Mouse (Mus musculus) limb, embryonic 11.5 days (tissue): ENCODE results near the gene Unc79. TPM values are rescaled to one million over a fixed set of nuclear protein-coding genes. Genes with fewer than 3 reads are reported as not detected.

Experiments used
- ATAC-seq: fragments of 200-750 bp; cut with Nextera tagmentation; 2 replicates; pipeline ENCODE4 v1.8.0; 2017; ENCODE audit warnings: low read depth; ENCODE audit not compliant: insufficient number of reproducible peaks, low FRiP score, low TSS enrichment
- DNase-seq: peaks from one replicate; pipeline ENCODE4 v3.0.0-alpha.2; 2015; ENCODE audit warnings: low spot score
- H3K27ac ChIP-seq: fragments of 300-500 bp; sonication (generic); replicated peaks from 2 replicates; pipeline ENCODE4 v1.5.1; 2014; ENCODE audit warnings: low read depth, mild to moderate bottlenecking, low read length
- H3K27me3 ChIP-seq: fragments of 300-500 bp; sonication (generic); 2 replicates; pipeline ENCODE4 v1.6.1; 2014; ENCODE audit warnings: mild to moderate bottlenecking, low read length, mixed read lengths; ENCODE audit not compliant: control insufficient read depth, insufficient read depth
- H3K36me3 ChIP-seq: fragments of 300-500 bp; sonication (generic); 2 replicates; pipeline ENCODE4 v1.6.1; 2014; ENCODE audit warnings: mild to moderate bottlenecking, low read length, moderate library complexity, mixed read lengths; ENCODE audit not compliant: control insufficient read depth, insufficient read depth
- H3K4me1 ChIP-seq: fragments of 300-500 bp; sonication (generic); 2 replicates; pipeline ENCODE4 v1.6.1; 2014; ENCODE audit warnings: low read length, mixed read lengths; ENCODE audit not compliant: control insufficient read depth, insufficient read depth
- H3K4me2 ChIP-seq: fragments of 300-500 bp; sonication (generic); 2 replicates; pipeline ENCODE4 v1.6.1; 2014; ENCODE audit warnings: low read depth, mild to moderate bottlenecking, moderate library complexity; ENCODE audit not compliant: severe bottlenecking
- H3K4me3 ChIP-seq: fragments of 300-500 bp; sonication (generic); 2 replicates; pipeline ENCODE4 v1.5.1; 2014; ENCODE audit warnings: low read depth, low read length
- H3K9ac ChIP-seq: fragments of 300-500 bp; sonication (generic); 2 replicates; pipeline ENCODE4 v1.6.1; 2014; ENCODE audit warnings: mild to moderate bottlenecking, low read length
- H3K9me3 ChIP-seq: fragments of 300-500 bp; sonication (generic); 2 replicates; pipeline ENCODE4 v1.6.1; 2016; ENCODE audit warnings: low read length; ENCODE audit not compliant: control insufficient read depth
- WGBS: fragments of 180-500 bp; shearing (Covaris S2); extraction: QIAGEN DNeasy Blood & Tissue Kit; methylation state at CpG from one replicate; pipeline ENCODE4 v1.1.7; 2014; 5-methylcytosine and 5-hydroxymethylcytosine counted together
- polyA plus RNA-seq: library from polyadenylated mRNA; unstranded; fragments of >200 nt; fragmentation: Nextera tagmentation; extraction: Ambion mirVana; gene quantifications from 2 replicates; pipeline ENCODE4 v1.2.1, GENCODE M21; 2014

Gene Unc79
- polyA plus RNA-seq, 1 experiment from 2014 or later = 0.16 TPM

GRCm38 (mm10) chr12:103049865-103050264 lies 101.2 kb downstream of the Unc79 start:
- H3K27ac ChIP-seq = no peak overlapping the region
- no peak for ATAC-seq
- no peak for DNase-seq
- no peaks in the 10 kb centered on the region for H3K9me3 ChIP-seq
- H3K36me3 ChIP-seq = no peaks in the 10 kb centered on the region
- H3K4me2 ChIP-seq = no peak overlapping the region
- no peaks in the 10 kb centered on the region for H3K27me3 ChIP-seq
- no peak overlapping the region for H3K4me3 ChIP-seq
- no peak overlapping the region for H3K9ac ChIP-seq
- 91% methylated on average over 12 of the region's 12 CpGs for WGBS
- no peaks in the 10 kb centered on the region for H3K4me1 ChIP-seq

GRCm38 (mm10) chr12:103059321-103060053 lies 110.8 kb downstream of the Unc79 start:
- Histone ChIP-seq H3K4me2 (no peak overlapping the region), H3K4me1 (no peaks in the 10 kb centered on the region), H3K9me3 (no peaks in the 10 kb centered on the region), H3K27me3 (no peaks in the 10 kb centered on the region), H3K36me3 (no peaks in the 10 kb centered on the region), H3K4me3 (no peak overlapping the region), H3K27ac (no peak overlapping the region), H3K9ac (no peak overlapping the region)
- 74% methylated on average over 21 of the region's 21 CpGs for WGBS
- DNase-seq (no peak), ATAC-seq (no peak)

- H3K9ac ChIP-seq = no peak overlapping the region
- no peak for DNase-seq
- no peak overlapping the region for H3K4me2 ChIP-seq
- H3K36me3 ChIP-seq = no peaks in the 10 kb centered on the region
- no peaks in the 10 kb centered on the region for H3K9me3 ChIP-seq
- no peak for ATAC-seq
- H3K27ac ChIP-seq = no peak overlapping the region
- no peak overlapping the region for H3K4me3 ChIP-seq
- 93% methylated on average over 10 of the region's 10 CpGs for WGBS
- no peaks in the 10 kb centered on the region for H3K27me3 ChIP-seq
- no peaks in the 10 kb centered on the region for H3K4me1 ChIP-seq
These were observed 112.1 kb downstream of the Unc79 start for GRCm38 (mm10) chr12:103060791-103061190.

GRCm38 (mm10) chr12:103062133-103062532 lies 113.5 kb downstream of the Unc79 start:
- 83% methylated on average over 4 of the region's 4 CpGs for WGBS
- Histone ChIP-seq H3K36me3 (no peaks in the 10 kb centered on the region), H3K4me3 (no peak overlapping the region), H3K27ac (no peak overlapping the region), H3K4me2 (no peak overlapping the region), H3K4me1 (no peaks in the 10 kb centered on the region), H3K9ac (no peak overlapping the region), H3K9me3 (no peaks in the 10 kb centered on the region), H3K27me3 (no peaks in the 10 kb centered on the region)
- DNase-seq = no peak
- no peak for ATAC-seq

- H3K27me3 ChIP-seq = no peaks in the 10 kb centered on the region
- ATAC-seq (peak; percentile 51; the same call in 1 of the 2 replicates), DNase-seq (no peak)
- H3K36me3 ChIP-seq = no peaks in the 10 kb centered on the region
- no peak overlapping the region for H3K4me3 ChIP-seq
- H3K4me1 ChIP-seq = no peaks in the 10 kb centered on the region
- no peaks in the 10 kb centered on the region for H3K9me3 ChIP-seq
- no peak overlapping the region for H3K4me2 ChIP-seq
- 11% methylated on average over 3 of the region's 3 CpGs for WGBS
- no peak overlapping the region for H3K9ac ChIP-seq
- H3K27ac ChIP-seq = no peak overlapping the region
These were observed 116.3 kb downstream of the Unc79 start for GRCm38 (mm10) chr12:103064944-103065343.

- Histone ChIP-seq H3K27ac (no peak overlapping the region), H3K4me2 (no peak overlapping the region), H3K36me3 (no peaks in the 10 kb centered on the region), H3K9me3 (no peaks in the 10 kb centered on the region), H3K27me3 (no peaks in the 10 kb centered on the region), H3K4me1 (no peaks in the 10 kb centered on the region), H3K4me3 (no peak overlapping the region), H3K9ac (no peak overlapping the region)
- 93% methylated on average over 5 of the region's 5 CpGs for WGBS
- DNase-seq (no peak), ATAC-seq (no peak)
These were observed 119.5 kb downstream of the Unc79 start for GRCm38 (mm10) chr12:103068161-103068560.

GRCm38 (mm10) chr12:103069565-103069964 lies 120.9 kb downstream of the Unc79 start:
- H3K4me1 ChIP-seq = no peaks in the 10 kb centered on the region
- DNase-seq (no peak), ATAC-seq (no peak)
- H3K9me3 ChIP-seq = no peaks in the 10 kb centered on the region
- H3K27ac ChIP-seq = no peak overlapping the region
- no peak overlapping the region for H3K4me2 ChIP-seq
- no peak overlapping the region for H3K9ac ChIP-seq
- H3K36me3 ChIP-seq = no peaks in the 10 kb centered on the region
- H3K4me3 ChIP-seq = no peak overlapping the region
- 63% methylated on average over 12 of the region's 12 CpGs for WGBS
- no peaks in the 10 kb centered on the region for H3K27me3 ChIP-seq

- Histone ChIP-seq H3K9ac (no peak overlapping the region), H3K4me1 (no peaks in the 10 kb centered on the region), H3K27ac (no peak overlapping the region), H3K36me3 (no peaks in the 10 kb centered on the region), H3K9me3 (no peaks in the 10 kb centered on the region), H3K4me2 (no peak overlapping the region), H3K27me3 (no peaks in the 10 kb centered on the region), H3K4me3 (no peak overlapping the region)
- no peak for DNase-seq
- no peak for ATAC-seq
- 93% methylated on average over 4 of the region's 4 CpGs for WGBS
These were observed 125.3 kb downstream of the Unc79 start for GRCm38 (mm10) chr12:103073953-103074352.

- H3K9me3 ChIP-seq = no peaks in the 10 kb centered on the region
- DNase-seq (no peak), ATAC-seq (no peak)
- H3K27me3 ChIP-seq = no peaks in the 10 kb centered on the region
- 77% methylated on average over 7 of the region's 7 CpGs for WGBS
- H3K9ac ChIP-seq = no peak overlapping the region
- H3K4me2 ChIP-seq = no peak overlapping the region
- no peak overlapping the region for H3K27ac ChIP-seq
- H3K36me3 ChIP-seq = no peaks in the 10 kb centered on the region
- no peak overlapping the region for H3K4me3 ChIP-seq
- H3K4me1 ChIP-seq = no peaks in the 10 kb centered on the region
These were observed 130.1 kb downstream of the Unc79 start for GRCm38 (mm10) chr12:103078751-103079150.
